Mouse (Mus musculus) adrenal gland, adult 2 months (tissue): ENCODE results near the gene Pecr. TPM values are rescaled to one million over a fixed set of nuclear protein-coding genes. Genes with fewer than 3 reads are reported as not detected.
A peak's percentile ranks its signal among the peaks of the same experiment; 100 is the strongest.
"Not testable (repeated sequence)": the region's sequence is repeated elsewhere in the genome, so short reads cannot be mapped to it uniquely, and the experiment has no call there.

Source experiments
- DNase-seq: peaks from one replicate; pipeline ENCODE4 v3.0.0; 2021
- polyA plus RNA-seq: library from polyadenylated mRNA; depleted of rRNA; stranded (reverse); fragments of >200 nt; gene quantifications from 2 replicates; pipeline ENCODE4 v1.2.3, GENCODE M21; 2012
- total RNA-seq, 2 experiments: library from RNA; stranded (reverse); gene quantifications; 2 replicates each; pipeline ENCODE4 v1.2.3; 2021

Gene Pecr
- total and polyA plus RNA-seq, 3 experiments = 7.0 to 33.6 (median 20.4) TPM

DNA sequence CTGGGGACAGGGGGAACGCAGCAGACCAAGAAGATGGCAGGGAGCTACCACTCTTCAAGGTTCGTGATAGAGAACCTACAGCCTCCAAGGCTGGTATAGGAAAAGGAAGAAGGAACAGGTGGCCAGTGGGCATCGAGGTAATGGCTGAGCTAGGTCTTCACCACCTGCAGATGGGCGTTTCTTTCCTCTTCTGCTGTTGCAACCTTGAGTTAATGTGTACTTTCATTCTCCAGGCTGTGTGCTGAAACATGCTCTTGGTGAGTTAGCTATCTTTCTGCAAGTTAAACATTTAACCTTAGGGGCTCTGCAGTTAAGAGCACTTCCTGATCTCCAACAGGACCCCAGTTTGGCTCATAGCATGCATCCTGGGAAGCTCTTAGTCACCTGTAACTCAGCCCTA, 3.8 kb upstream of the Pecr start:
- DNase-seq = no peak

DNA sequence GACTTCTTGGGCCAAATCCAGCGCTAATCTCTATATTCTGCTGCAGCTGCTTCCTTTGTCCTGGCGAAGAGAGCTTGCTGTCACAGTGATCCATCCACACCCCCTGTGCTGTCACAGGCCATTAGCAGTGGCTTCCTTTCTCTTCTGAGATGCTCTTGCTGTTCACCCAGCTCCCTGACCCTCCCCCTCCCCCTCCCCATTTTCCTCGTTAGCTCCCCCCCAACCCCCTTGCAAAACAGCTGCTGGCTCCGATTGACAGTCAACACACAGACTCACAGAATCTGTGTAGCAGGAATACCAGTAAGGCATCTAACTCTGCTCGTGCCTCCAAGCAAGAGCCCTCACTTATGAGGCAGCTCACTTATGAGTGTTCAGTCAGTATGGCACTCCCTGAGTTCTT, 2.8 kb upstream of the Pecr start:
- DNase-seq = no peak

DNA sequence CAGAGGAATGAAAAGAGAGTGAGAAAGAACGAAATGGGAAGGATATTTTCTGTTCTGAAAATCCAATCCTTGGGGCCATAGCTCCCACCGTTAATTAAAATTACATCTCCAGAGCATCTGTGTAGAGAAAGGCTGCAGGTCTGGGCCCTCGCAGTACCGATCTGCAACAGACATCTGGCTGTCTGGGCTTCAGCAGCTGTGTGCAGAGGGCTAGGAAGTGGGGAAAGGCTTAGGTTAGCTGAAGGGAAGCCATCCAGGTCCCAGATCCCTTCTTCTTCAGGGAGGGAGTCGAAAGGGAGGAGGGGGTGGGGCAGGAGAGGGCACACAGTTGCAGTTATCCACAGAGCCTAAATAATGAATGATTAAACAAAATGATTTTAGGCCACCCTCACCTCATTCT, 425 bp upstream of the Pecr start:
- no peak for DNase-seq

- DNase-seq = no peak
Measured at GRCm38 (mm10) chr1:72282604-72283003, 1.5 kb downstream of the Pecr start.

DNA sequence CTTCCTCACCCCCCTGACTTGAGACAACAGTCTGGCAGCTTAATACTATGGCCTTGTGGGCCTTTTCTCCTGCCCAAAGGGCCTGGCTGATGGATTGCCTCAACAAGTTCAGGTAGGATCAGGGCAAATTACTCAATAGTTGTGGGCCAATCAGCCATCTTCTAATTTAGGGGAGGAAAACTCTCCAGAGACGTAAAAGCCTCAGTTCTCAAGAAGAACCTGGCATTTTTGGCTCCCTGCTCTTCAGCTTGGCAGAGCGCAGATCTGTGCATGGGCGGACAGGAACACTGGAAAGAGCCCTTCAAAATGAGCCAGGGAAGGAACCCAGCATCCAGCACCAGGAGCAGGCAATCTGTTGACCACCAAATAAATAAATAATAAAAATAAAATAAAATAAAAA, 6.0 kb downstream of the Pecr start:
- peak; percentile 40 for DNase-seq

DNA sequence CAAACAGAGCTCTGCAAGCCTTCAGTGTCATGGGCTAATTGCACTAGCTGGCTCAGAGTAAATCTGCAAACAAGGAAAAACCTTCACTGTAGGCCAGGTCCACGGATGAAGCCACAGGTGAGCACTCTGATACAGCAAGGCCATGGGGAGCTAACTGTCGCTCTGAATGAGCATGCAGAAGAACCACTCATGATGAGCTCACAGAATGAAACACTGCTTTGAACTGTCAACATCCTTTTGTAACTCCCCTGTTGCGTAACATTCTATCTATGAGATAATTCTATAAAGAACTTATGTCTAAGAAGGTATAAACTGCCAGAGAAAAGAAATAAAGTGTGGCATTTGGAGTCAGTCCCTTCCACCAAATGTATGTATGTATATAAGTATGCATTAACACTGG, 21.0 kb downstream of the Pecr start:
- no peak for DNase-seq

DNA sequence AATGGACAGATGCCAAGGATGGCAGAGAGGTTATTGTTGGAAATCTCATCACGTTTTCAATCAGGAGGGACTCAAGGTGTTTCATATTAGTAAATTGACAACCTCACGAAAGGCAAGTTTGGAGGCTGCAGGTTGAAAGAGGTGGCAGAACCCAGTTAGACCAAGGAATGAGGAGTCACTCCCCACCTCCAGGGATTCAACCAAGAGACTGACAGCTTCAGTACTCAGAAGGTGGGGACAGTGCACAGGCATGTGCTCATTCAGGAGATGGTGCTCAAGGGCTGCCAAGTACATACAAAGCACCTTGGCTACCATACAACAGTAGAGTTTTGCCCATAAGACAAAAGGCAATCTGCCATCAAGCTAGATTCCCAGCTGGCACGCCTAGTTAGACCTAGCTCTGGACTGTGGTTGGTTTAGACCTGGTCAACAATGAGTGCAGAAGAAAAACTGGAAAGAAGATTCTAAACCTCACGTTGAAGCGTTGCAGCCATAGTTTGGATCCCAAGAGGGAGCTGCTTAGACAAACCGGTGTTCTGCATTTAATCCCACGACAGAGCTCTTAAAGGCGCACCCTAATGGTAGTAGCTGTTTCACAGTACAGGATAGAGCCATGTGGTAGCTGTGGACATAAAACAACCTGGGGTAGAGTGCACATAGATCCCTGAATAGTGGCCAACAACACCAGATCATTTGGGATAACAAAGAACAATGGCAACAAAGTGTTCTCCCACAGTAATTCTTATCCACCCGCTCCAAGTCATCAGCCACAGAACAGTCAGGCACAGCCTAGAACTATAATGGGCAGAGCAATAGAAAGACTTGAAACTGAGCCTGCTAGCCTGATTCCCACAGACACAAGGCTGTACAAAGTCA, 27.5 kb downstream of the Pecr start:
- no peak for DNase-seq

- DNase-seq = no peak
Measured at GRCm38 (mm10) chr1:72255854-72256175, 28.3 kb downstream of the Pecr start.

GRCm38 (mm10) chr1:72255062-72255853, 28.9 kb downstream of the Pecr start:
- peak; percentile 71 for DNase-seq

DNA sequence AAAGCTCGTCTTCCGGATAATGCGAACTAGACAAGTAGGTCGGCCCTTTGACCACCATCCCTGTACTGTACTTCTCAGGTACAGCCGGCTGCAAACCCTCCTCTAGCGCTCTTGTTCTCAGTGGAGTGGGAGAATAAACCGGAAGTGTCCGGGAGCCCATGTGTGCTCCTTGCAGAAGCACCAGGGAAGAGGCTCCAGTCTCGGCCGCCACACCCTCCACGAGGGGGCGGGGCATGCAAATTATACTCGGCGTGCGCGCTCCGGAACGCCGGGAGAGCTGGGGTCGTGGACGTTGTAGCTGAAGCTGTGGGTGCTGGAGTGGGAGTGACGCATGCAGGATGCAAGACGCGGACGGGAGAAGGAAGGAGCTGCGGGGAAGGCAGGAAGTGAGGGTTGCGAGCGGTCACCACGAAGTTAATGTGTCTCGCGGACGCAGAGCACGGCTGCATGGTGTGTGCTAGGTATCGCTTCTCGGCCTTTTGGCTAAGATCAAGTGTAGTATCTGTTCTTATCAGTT, 29.5 kb downstream of the Pecr start:
- peak; percentile 94 for DNase-seq

DNA sequence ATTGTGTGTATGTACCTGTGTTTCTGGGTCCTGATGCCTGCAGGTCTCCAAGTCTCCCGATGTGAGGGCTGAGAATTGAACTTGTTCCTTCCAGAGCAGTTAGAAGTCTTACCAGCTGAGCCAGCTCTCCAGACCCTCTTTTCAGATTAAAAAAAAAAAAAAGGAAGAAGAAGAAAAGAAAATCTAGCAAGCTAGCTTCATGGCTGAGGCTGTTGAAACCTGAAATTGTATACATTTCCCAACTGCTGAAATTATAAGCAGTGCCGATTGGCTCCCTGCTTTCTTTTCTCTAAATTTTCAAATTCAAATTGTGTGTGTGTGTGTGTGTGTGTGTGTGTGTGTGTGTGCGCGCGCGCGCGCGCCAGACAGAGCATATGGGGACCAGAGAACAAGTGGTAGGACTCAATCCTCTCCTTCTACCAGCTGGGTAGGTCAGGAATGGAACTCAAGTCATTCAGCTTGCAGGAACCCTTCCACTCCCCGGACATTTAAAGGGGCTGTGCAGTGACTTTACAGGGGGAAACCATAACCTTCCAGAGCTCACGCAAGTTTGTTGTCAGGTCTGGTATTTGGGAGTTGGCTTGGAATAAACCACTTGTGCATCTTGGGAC, 30.1 kb downstream of the Pecr start:
- DNase-seq = no peak

DNA sequence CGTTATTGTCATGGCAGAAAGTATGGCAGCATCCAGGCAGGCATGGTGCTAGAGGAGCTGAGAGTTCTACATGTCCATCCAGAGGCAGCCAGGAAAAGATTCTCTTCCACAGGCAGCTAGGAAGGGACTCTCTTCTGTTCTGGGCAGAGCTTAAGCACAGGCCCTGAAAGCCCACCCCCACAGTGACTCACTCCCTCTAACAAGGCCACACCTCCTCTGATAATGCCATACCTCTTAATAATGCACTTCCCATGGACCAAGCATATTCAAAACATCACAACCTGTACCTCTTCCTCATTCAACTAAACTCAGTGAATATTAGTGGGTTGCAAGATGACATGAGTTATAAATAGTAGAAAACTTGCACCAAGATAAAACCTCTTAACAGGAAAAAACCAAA, 32.3 kb downstream of the Pecr start:
- DNase-seq = no peak

GRCm38 (mm10) chr1:72248226-72248737, 35.8 kb downstream of the Pecr start:
- not testable (repeated sequence) for DNase-seq

DNA sequence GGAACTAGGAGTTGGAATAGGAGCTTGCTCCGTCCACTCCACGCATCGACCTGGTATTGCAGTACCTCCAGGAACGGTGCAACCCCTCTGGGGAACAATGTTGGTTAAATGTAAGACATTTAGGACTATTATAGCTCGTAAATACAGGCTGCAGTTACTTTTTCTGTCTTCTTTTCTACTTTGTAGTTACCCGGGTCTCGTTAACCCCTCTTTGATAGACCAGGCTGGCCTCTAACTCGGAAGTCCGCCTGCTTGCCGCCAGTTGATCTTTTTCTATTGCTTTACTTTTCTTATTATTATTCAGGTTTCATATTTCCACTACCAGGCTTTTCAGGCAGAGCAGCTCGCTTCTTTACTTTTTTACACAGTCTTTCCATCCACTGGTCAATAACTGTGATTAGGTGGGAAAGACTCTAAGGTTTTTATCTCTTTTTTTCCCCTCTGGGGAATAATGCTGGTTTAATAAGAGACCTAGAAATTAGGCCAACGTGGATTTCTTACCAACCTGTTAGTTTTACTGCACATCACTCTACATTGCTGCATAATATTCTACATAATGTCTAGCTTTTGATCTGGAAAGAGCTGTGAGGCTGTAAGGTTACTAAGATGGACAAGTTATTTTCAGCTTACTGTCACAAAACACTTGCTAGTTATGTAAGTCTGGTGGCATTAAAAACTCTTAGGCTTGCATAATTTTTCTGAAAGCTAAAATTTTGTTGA, 39.6 kb downstream of the Pecr start:
- no peak for DNase-seq

GRCm38 (mm10) chr1:72243656-72244316, 40.3 kb downstream of the Pecr start:
- DNase-seq = peak; percentile 97

GRCm38 (mm10) chr1:72242581-72243143, 41.5 kb downstream of the Pecr start:
- DNase-seq = no peak

- not testable (repeated sequence) for DNase-seq
Measured at GRCm38 (mm10) chr1:72239113-72239512, 45.0 kb downstream of the Pecr start.

- DNase-seq = no peak
Measured at GRCm38 (mm10) chr1:72238016-72238580, 46.0 kb downstream of the Pecr start.

DNA sequence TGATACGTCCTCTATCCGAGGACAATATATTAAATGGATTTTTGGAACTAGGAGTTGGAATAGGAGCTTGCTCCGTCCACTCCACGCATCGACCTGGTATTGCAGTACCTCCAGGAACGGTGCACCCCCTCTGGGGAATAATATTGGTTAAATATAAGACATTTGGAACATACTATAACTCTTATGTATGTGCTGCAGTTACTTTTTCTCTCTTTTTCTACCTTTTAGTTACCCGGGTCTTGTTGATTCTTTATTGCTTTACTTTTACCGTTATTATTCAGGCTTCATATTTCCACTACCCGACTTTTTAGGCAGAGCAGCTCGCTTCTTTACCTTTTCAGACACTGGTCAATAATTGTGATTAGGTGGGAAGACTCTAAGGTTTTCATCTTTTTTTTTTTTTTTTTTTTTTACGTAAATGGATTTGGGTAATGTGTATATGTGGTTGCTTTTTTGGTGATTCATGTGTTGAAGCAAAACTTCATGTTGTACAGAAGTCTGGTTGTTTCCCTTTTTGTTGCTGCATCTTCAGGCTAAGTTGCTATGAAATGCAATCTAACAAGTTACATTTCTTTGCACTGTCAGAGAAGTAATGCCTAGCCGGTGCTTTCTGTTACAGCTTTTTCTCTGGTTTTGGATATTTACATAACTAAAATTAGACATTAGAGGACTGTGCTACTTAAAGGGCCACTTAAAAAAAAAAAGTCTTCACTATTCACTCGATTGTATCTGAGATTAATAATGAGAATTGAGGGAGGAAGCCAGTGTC, 46.9 kb downstream of the Pecr start:
- peak; percentile 57 for DNase-seq
